Comparison of ENCODE assay signal across 9 mouse cellular contexts in genomic region chr5:120793043-120793442, GRCm38 (mm10). TPM values are rescaled to one million over a fixed set of nuclear protein-coding genes. Genes with fewer than 3 reads are reported as not detected.
DNase-seq lines count a peak whose midpoint lies in the region; ATAC-seq and TF ChIP-seq lines count a peak whose summit lies in the region.
"Had no signal": no experiment of that assay in that cellular context is flagged by ENCODE, and none has a peak within 500 bp of the region (broad histone marks: within the 10 kb centered on the region; RNA-seq: fewer than 3 reads in every experiment).

No protein-coding gene starts in this region.

- H3K4me1 ChIP-seq in G1E (ENCODE audit: insufficient read depth, low read depth, low read length): no peaks in the 10 kb centered on the region
- no peaks in the 10 kb centered on the region; the same call in 1 of the 2 replicates for H3K4me1 ChIP-seq in limb, embryonic 10.5 days

- H3K36me3 ChIP-seq in G1E (replicated peaks): no peaks in the 10 kb centered on the region
- no peaks in the 10 kb centered on the region for H3K36me3 ChIP-seq in limb, embryonic 10.5 days

- ATAC-seq in G1E (ENCODE audit: extremely low read depth, insufficient number of reproducible peaks, low FRiP score, poor library complexity, severe bottlenecking): no peak

- WGBS in limb, embryonic 10.5 days: 33% methylated on average over 2 of the region's 2 CpGs

- no peak overlapping the region for H3K4me3 ChIP-seq in G1E (ENCODE audit: low read depth, low read length)
- H3K4me3 ChIP-seq in limb, embryonic 10.5 days: no peak overlapping the region

- peak; percentile 26 to 57 for DNase-seq in left cerebral cortex, adult 18-20 months (ENCODE audit: low spot score in 2 of 2)
- DNase-seq in left cerebral cortex, adult 11 months (ENCODE audit: low spot score): no peak
- DNase-seq in G1E (ENCODE audit: low spot score): no peak
- DNase-seq in brain, adult 2 months (ENCODE audit: low read depth, low spot score): peak; percentile 70
- DNase-seq in forelimb bud, embryonic 11.5 days (ENCODE audit: low read depth, low spot score): peak; percentile 35
- peak; percentile 64 for DNase-seq in limb, embryonic 10.5 days (ENCODE audit: low spot score)
- DNase-seq in right cerebral cortex, adult 2 months (ENCODE audit: low spot score in 2 of 2): peak; percentile 57 to 67

- H3K27ac ChIP-seq in limb, embryonic 10.5 days: no peak overlapping the region
- H3K27ac ChIP-seq: macrophage had no signal

- no peaks in the 10 kb centered on the region for H3K9me3 ChIP-seq in G1E (replicated peaks)
- no peaks in the 10 kb centered on the region for H3K9me3 ChIP-seq in limb, embryonic 10.5 days (replicated peaks)

- H3K27me3 ChIP-seq in G1E (ENCODE audit: insufficient read depth, low read length): peaks cover 17% of the 10 kb centered on the region
- no peaks in the 10 kb centered on the region for H3K27me3 ChIP-seq in limb, embryonic 10.5 days (ENCODE audit: low read depth, poor library complexity, severe bottlenecking)

- peak; percentile 60; the same call in 1 of the 2 replicates for TF ChIP-seq CTCF in G1E (IDR thresholded peaks at IDR 0.05; ENCODE audit: low read depth, low read length)

RNA-seq across cellular contexts. Expression of gene Oas1e, which starts 2.3 kb away (rescaled TPM):
- not detected for total RNA-seq in left cerebral cortex, adult 18-20 months (2021)
- total RNA-seq in G1E (2014; fragmentation: Nextera tagmentation): not detected in 2 replicates
- 0.12 TPM in 1 of 2 replicates, not detected in the other for total RNA-seq in G1E (2017)
- not detected in 2 replicates for polyA plus RNA-seq in G1E (2012)
- not detected in 2 replicates for polyA plus RNA-seq in limb, embryonic 10.5 days (2016; fragmentation: Nextera tagmentation; extraction: Ambion mirVana)
- total RNA-seq: gastrocnemius, postnatal 4 days had no signal
- polyA plus RNA-seq: macrophage had no signal

RNA-seq across cellular contexts. Expression of gene Oas3, which starts 15.6 kb away (rescaled TPM):
- not detected for total RNA-seq in left cerebral cortex, adult 18-20 months (2021)
- 0.97 and 2.0 TPM in 2 replicates for total RNA-seq in G1E (2014; fragmentation: Nextera tagmentation)
- 0.60 and 0.76 TPM in 2 replicates for total RNA-seq in G1E (2017)
- polyA plus RNA-seq in G1E (2012): 0.26 and 0.28 TPM in 2 replicates
- polyA plus RNA-seq in limb, embryonic 10.5 days (2016; fragmentation: Nextera tagmentation; extraction: Ambion mirVana): 0.14 TPM in 1 of 2 replicates, not detected in the other
- total RNA-seq: gastrocnemius, postnatal 4 days had no signal

RNA-seq across cellular contexts. Expression of gene Oas1c, which starts 19.3 kb away (rescaled TPM):
- under 1 TPM; 0.56 to 0.80 TPM for total RNA-seq in left cerebral cortex, adult 18-20 months (2021)
- total RNA-seq in G1E (2014; fragmentation: Nextera tagmentation) (9.5 and 10.3 TPM in 2 replicates), G1E (2017) (4.3 and 6.4 TPM in 2 replicates)
- polyA plus RNA-seq in G1E (2012): 0.25 and 0.29 TPM in 2 replicates
- 0.23 and 0.43 TPM in 2 replicates for polyA plus RNA-seq in limb, embryonic 10.5 days (2016; fragmentation: Nextera tagmentation; extraction: Ambion mirVana)

RNA-seq across cellular contexts. Expression of gene Oas2, which starts 43.4 kb away (rescaled TPM):
- total RNA-seq in left cerebral cortex, adult 18-20 months (2021): under 1 TPM in 1 of 2 experiments, not detected in 1; 0.26 TPM
- total RNA-seq in G1E (2014; fragmentation: Nextera tagmentation) (1.7 and 3.5 TPM in 2 replicates), G1E (2017) (2.3 and 2.4 TPM in 2 replicates)
- 0.11 and 0.15 TPM in 2 replicates for polyA plus RNA-seq in G1E (2012)
- polyA plus RNA-seq in limb, embryonic 10.5 days (2016; fragmentation: Nextera tagmentation; extraction: Ambion mirVana): not detected in 2 replicates

RNA-seq across cellular contexts. Expression of gene Oas1f, which starts 54.1 kb away (rescaled TPM):
- total RNA-seq in left cerebral cortex, adult 18-20 months (2021): not detected
- total RNA-seq in G1E (2014; fragmentation: Nextera tagmentation) (not detected in 2 replicates), G1E (2017) (not detected in 2 replicates)
- not detected in 2 replicates for polyA plus RNA-seq in G1E (2012)
- not detected in 2 replicates for polyA plus RNA-seq in limb, embryonic 10.5 days (2016; fragmentation: Nextera tagmentation; extraction: Ambion mirVana)
- total RNA-seq: gastrocnemius, postnatal 4 days had no signal
- polyA plus RNA-seq: macrophage had no signal

Comparison
In these comparisons a context has a peak if more than half of its experiments do, and no peak if none do; other contexts are left out.
1. DNase-seq: peak in left cerebral cortex, adult 18-20 months (2 of 2), brain, adult 2 months (single experiment), forelimb bud, embryonic 11.5 days (single experiment), limb, embryonic 10.5 days (single experiment) and right cerebral cortex, adult 2 months (2 of 2); none in left cerebral cortex, adult 11 months (single experiment) and G1E (single experiment).